Mouse (Mus musculus): ENCODE results near the gene Ifi27. TPM values are rescaled to one million over a fixed set of nuclear protein-coding genes. Genes with fewer than 3 reads are reported as not detected.
"Not testable (repeated sequence)": the region's sequence is repeated elsewhere in the genome, so short reads cannot be mapped to it uniquely, and the experiment has no call there.

Ifi27 gene
- polyA plus RNA-seq, 1 experiment from 2014 or later, result 44.0 TPM

DNA sequence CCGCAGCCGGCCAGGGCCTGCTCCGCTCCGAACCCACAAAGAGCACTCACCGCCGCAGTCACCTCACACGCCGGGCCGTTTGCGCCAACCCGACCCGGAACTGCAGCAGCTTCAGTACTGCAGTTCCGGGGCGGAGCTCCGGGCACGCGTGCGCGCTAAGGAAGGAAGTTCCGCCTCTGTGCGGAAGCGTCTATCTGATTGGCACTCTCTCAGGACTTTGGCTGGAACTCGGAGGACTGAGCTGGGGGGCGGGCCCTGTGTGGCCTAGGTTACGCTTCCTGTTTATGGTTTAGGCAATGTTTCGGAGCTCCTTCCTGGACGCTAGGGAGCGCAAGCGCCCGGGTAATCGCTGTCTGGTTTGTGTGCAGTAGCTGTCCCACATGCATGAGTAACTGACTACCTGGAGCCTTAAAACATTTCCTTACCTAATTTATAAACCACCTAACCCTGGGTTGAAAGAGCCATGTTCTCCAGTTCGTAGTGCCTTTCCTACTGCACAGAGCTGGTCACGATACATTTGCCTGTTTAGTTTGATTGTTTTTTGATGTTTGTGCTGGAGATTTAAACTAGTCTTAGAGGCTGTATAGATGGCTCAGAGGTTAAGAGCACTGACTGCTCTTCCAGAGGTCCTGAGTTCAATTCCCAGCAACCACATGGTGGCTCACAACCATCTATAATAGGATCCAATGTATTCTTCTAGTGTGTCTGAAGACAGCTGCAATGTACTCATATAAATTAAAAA lies 8.1 kb upstream of the Ifi27 start, which contains the start of gene Ddx24:
TSS of gene Ddx24 (minus strand) at position 102 of the 742 bp plus-strand sequence.
- Histone ChIP-seq H3K4me3 (ENCODE audit: low read depth, low read length) (peak within 1 kb of the TSS; percentile 94), H3K9ac (replicated peaks) (peak within 1 kb of the TSS; percentile 93), H3K4me2 (ENCODE audit: low read depth, low read length) (peak within 1 kb of the TSS; percentile 82), H3K27me3 (ENCODE audit: insufficient read depth, low read length) (no peaks in the 10 kb centered on the region), H3K4me1 (ENCODE audit: insufficient read depth) (peaks cover 22% of the 10 kb centered on the region), H3K36me3 (replicated peaks; ENCODE audit: insufficient read depth, low read length) (peaks cover 18% of the 10 kb centered on the region), H3K9me3 (ENCODE audit: low read length) (no peaks in the 10 kb centered on the region), H3K27ac (ENCODE audit: low read depth) (peak within 1 kb of the TSS; percentile 82)
- peak; percentile 95 for TF ChIP-seq CTCF (IDR thresholded peaks at IDR 0.05; ENCODE audit: low read depth)
- peak; percentile 64; the same call in 1 of the 2 replicates for TF ChIP-seq EP300 (IDR thresholded peaks at IDR 0.05; ENCODE audit: low read depth)
- 1% methylated on average over 33 of the region's 33 CpGs for WGBS (ENCODE audit: insufficient replicate concordance)
- ATAC-seq (peak; percentile 100), DNase-seq (peak; percentile 98)

DNA sequence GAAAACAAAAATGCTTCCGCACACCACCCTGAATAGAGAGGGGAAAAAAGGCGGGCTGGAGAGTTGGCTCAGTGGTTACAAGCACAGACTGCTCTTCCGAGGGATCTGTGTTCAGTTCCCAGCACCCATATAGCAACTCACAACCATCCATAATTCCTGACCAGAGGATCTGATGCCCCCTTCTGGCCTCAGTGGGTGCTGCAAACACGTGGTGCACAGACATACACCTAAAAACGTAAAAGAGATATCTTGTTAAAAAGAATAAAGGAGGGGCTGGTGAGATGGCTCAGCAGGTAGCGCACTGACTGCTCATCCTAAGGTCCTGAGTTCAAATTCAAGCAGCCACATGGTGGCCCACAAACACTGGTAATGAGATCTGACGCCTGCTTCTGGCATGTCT lies 7.3 kb upstream of the Ifi27 start:
- TF ChIP-seq EP300 (IDR thresholded peaks at IDR 0.05; ENCODE audit: low read depth), result no peak
- 0 out of 2 replicates have a peak, but pooled peaks have one; percentile 8 for TF ChIP-seq CTCF (IDR thresholded peaks at IDR 0.05; ENCODE audit: low read depth)
- no peak overlapping the region for H3K9ac ChIP-seq (replicated peaks)
- ATAC-seq, result no peak
- peaks cover 19% of the 10 kb centered on the region for H3K4me1 ChIP-seq (ENCODE audit: insufficient read depth)
- no peak overlapping the region for H3K4me3 ChIP-seq (ENCODE audit: low read depth, low read length)
- H3K9me3 ChIP-seq (ENCODE audit: low read length), result no peaks in the 10 kb centered on the region
- no peak overlapping the region for H3K27ac ChIP-seq (ENCODE audit: low read depth)
- H3K4me2 ChIP-seq (ENCODE audit: low read depth, low read length), result no peak overlapping the region
- no peaks in the 10 kb centered on the region for H3K27me3 ChIP-seq (ENCODE audit: insufficient read depth, low read length)
- WGBS (ENCODE audit: insufficient replicate concordance), result 83% methylated on average over 7 of the region's 7 CpGs
- DNase-seq, result no peak
- H3K36me3 ChIP-seq (replicated peaks; ENCODE audit: insufficient read depth, low read length), result peaks cover 15% of the 10 kb centered on the region

DNA sequence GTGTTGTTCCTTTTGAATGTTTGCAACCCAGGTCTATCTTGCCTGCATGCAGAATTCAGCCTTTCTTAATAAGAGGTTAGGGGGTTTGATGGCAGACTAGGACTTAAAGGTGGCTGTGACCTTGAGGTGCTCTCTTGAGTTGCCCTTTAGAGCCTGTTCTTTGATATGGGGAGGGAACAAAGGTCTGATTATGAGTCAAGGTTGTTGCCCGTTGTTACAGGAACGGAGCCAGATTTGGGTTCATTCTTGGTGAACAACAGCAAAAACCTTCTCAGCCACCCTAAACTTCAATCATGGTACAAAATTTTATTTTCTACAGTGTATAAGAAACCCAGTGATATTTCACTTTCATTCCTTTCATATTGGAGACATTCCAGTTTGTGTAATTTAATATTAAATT lies 581 bp upstream of the Ifi27 start:
- Histone ChIP-seq H3K9ac (replicated peaks) (no peak overlapping the region), H3K9me3 (ENCODE audit: low read length) (no peaks in the 10 kb centered on the region), H3K4me3 (ENCODE audit: low read depth, low read length) (no peak overlapping the region), H3K36me3 (replicated peaks; ENCODE audit: insufficient read depth, low read length) (0 out of 2 replicates have a peak, but pooled peaks cover 4% of the 10 kb centered on the region), H3K4me1 (ENCODE audit: insufficient read depth) (peaks cover 5% of the 10 kb centered on the region; the same call in 1 of the 2 replicates), H3K27ac (ENCODE audit: low read depth) (peak overlapping the region; percentile 36; the same call in 1 of the 2 replicates), H3K27me3 (ENCODE audit: insufficient read depth, low read length) (no peaks in the 10 kb centered on the region), H3K4me2 (ENCODE audit: low read depth, low read length) (no peak overlapping the region)
- WGBS (ENCODE audit: insufficient replicate concordance), result 73% methylated on average over 2 of the region's 2 CpGs
- ATAC-seq (no peak), DNase-seq (no peak)
- TF ChIP-seq CTCF (IDR thresholded peaks at IDR 0.05; ENCODE audit: low read depth), result no peak
- TF ChIP-seq EP300 (IDR thresholded peaks at IDR 0.05; ENCODE audit: low read depth), result no peak

DNA sequence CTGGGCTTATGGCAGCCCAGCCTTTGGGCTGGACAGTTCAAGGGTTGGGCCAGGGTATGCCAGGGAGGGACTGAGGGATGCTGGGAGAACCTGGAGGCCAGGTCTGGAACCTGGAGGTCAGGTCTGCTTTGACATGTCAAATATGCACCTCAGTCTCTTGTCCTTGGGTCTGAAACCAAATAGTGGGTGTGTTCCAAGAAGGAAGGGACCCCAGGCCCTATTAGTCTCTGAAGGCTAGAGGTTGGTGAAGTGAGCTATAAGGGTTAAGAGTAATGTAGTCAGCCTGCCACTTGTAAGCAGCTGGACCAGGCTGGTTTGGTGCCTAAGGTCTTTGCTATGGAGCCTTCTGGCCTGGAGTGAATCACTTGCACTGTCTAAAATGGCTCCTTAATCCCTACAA lies 850 bp downstream of the Ifi27 start:
- DNase-seq (no peak), ATAC-seq (no peak)
- H3K9me3 ChIP-seq (ENCODE audit: low read length), result no peaks in the 10 kb centered on the region
- TF ChIP-seq CTCF (IDR thresholded peaks at IDR 0.05; ENCODE audit: low read depth) (no peak), EP300 (IDR thresholded peaks at IDR 0.05; ENCODE audit: low read depth) (no peak)
- peak overlapping the region; percentile 62 for H3K4me2 ChIP-seq (ENCODE audit: low read depth, low read length)
- H3K27me3 ChIP-seq (ENCODE audit: insufficient read depth, low read length), result no peaks in the 10 kb centered on the region
- peak overlapping the region; percentile 78 for H3K27ac ChIP-seq (ENCODE audit: low read depth)
- peaks cover 7% of the 10 kb centered on the region; the same call in 1 of the 2 replicates for H3K36me3 ChIP-seq (replicated peaks; ENCODE audit: insufficient read depth, low read length)
- no peak overlapping the region for H3K4me3 ChIP-seq (ENCODE audit: low read depth, low read length)
- peak overlapping the region; percentile 28 for H3K9ac ChIP-seq (replicated peaks)
- peaks cover 5% of the 10 kb centered on the region; the same call in 1 of the 2 replicates for H3K4me1 ChIP-seq (ENCODE audit: insufficient read depth)

DNA sequence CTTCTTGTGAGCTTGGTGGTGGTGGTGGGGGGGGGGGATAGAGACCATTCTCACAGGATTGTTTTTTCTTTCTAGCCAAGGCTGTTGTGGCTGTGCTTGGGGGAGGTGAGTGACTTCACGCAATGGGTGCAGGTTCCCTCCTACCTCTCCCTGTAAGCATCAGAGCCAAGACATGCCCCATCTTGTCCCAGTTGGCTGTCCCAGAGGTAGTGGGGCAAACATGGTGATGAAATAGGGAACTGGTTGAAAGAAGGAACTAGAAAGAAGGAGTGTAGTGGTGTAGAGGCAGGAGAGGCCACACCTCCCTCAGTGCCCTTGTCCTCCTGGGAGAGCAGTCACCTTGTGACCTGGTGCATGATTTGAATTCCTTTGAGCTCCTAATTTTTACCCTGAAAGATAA lies 3.6 kb downstream of the Ifi27 start:
- no peak for ATAC-seq
- H3K27ac ChIP-seq (ENCODE audit: low read depth), result no peak overlapping the region

DNA sequence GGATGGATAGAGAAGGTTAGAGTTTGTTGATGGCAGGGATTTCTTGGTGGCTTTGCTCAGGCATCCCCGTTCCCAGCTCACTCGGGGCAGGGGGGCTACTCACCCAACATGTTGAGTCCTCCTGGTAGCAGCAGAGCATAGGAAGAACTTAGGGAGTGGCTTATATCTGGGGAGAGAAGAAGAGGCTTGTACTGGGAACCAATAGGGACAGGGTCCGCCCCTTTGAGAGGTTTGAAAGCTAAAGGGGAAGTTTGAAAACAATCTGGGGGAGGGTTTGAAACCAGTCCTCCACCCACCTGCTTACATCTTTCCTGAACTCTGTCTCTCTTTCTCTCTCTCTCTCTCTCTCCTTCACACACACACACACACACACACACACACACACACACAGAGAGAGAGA lies 9.5 kb downstream of the Ifi27 start, which contains the start of gene Ifi27l2a:
TSS of gene Ifi27l2a (minus strand) at position 157 of the 400 bp plus-strand sequence.
- no peak within 1 kb of the TSS for H3K27ac ChIP-seq (ENCODE audit: low read depth)
- no peaks in the 10 kb centered on the region for H3K9me3 ChIP-seq (ENCODE audit: low read length)
- H3K4me2 ChIP-seq (ENCODE audit: low read depth, low read length), result peak within 1 kb of the TSS; percentile 41
- H3K36me3 ChIP-seq (replicated peaks; ENCODE audit: insufficient read depth, low read length), result peaks cover 5% of the 10 kb centered on the region; the same call in 1 of the 2 replicates
- H3K27me3 ChIP-seq (ENCODE audit: insufficient read depth, low read length), result no peaks in the 10 kb centered on the region
- no peak within 1 kb of the TSS for H3K9ac ChIP-seq (replicated peaks)
- H3K4me1 ChIP-seq (ENCODE audit: insufficient read depth), result no peaks in the 10 kb centered on the region
- 44% methylated on average over 3 of the region's 3 CpGs for WGBS (ENCODE audit: insufficient replicate concordance)
- H3K4me3 ChIP-seq (ENCODE audit: low read depth, low read length), result peak within 1 kb of the TSS; percentile 30
- ATAC-seq (no peak), DNase-seq (no peak)
- TF ChIP-seq EP300 (IDR thresholded peaks at IDR 0.05; ENCODE audit: low read depth) (no peak), CTCF (IDR thresholded peaks at IDR 0.05; ENCODE audit: low read depth) (no peak)

More for the DNA sequence above, 3.6 kb downstream of the Ifi27 start:
- no peaks in the 10 kb centered on the region for H3K27me3 ChIP-seq (ENCODE audit: insufficient read depth, low read length)
- H3K4me3 ChIP-seq (ENCODE audit: low read depth, low read length), result no peak overlapping the region
- DNase-seq, result no peak
- H3K9ac ChIP-seq (replicated peaks), result no peak overlapping the region
- no peak overlapping the region for H3K4me2 ChIP-seq (ENCODE audit: low read depth, low read length)
- peaks cover 5% of the 10 kb centered on the region; the same call in 1 of the 2 replicates for H3K4me1 ChIP-seq (ENCODE audit: insufficient read depth)
- H3K36me3 ChIP-seq (replicated peaks; ENCODE audit: insufficient read depth, low read length), result peaks cover 9% of the 10 kb centered on the region; the same call in 1 of the 2 replicates
- 78% methylated on average over 1 of the region's 1 CpGs for WGBS (ENCODE audit: insufficient replicate concordance)
- no peak for TF ChIP-seq EP300 (IDR thresholded peaks at IDR 0.05; ENCODE audit: low read depth)
- no peaks in the 10 kb centered on the region for H3K9me3 ChIP-seq (ENCODE audit: low read length)

DNA sequence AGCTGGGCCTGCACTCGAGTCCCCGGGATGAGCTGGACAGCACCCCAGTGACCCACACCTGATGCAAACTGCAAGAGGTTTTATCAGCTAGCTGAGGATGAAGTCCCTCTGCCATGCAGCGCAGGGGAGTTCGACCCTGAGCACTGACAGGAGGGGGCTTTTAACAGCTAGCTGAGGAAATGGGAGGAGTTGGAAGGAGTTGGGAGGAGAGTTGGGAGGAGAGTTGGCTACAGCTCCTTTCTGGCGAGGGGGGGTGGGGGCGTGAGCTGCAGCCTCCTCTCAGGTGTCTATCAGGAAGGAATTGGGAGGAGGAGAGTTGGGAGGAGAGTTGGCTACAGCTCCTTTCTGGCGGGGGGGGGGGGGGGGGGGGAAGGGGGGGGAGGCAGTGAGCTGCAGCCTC lies 10.2 kb downstream of the Ifi27 start:
- not testable (repeated sequence) for H3K27me3 ChIP-seq (ENCODE audit: insufficient read depth, low read length); H3K27ac ChIP-seq (ENCODE audit: low read depth); ATAC-seq; H3K4me2 ChIP-seq (ENCODE audit: low read depth, low read length); H3K4me1 ChIP-seq (ENCODE audit: insufficient read depth); H3K9ac ChIP-seq (replicated peaks); H3K9me3 ChIP-seq (ENCODE audit: low read length); H3K4me3 ChIP-seq (ENCODE audit: low read depth, low read length); DNase-seq; H3K36me3 ChIP-seq (replicated peaks; ENCODE audit: insufficient read depth, low read length)
- WGBS (ENCODE audit: insufficient replicate concordance), result 34% methylated on average over 6 of the region's 7 CpGs
